Mouse (Mus musculus) intestine, embryonic 16.5 days (tissue): Measurements from ENCODE around the gene Ptprn2. TPM values are rescaled to one million over a fixed set of nuclear protein-coding genes. Genes with fewer than 3 reads are reported as not detected.

ENCODE experiments used
- ATAC-seq: fragments of 200-750 bp; cut with Nextera tagmentation; 2 replicates; pipeline ENCODE4 v1.8.0; 2017; ENCODE audit warnings: moderate TSS enrichment, moderate library complexity
- H3K27ac ChIP-seq: fragments of 300-500 bp; sonication (generic); 2 replicates; pipeline ENCODE4 v1.5.1; 2014; ENCODE audit warnings: mild to moderate bottlenecking, low read length
- H3K27me3 ChIP-seq: fragments of 300-500 bp; sonication (generic); replicated peaks from 2 replicates; pipeline ENCODE4 v1.6.1; 2014; ENCODE audit warnings: low read length, control low read depth, mixed read lengths; ENCODE audit not compliant: control insufficient read depth, insufficient read depth
- H3K36me3 ChIP-seq: fragments of 300-500 bp; sonication (generic); 2 replicates; pipeline ENCODE4 v1.6.1; 2014; ENCODE audit warnings: low read length, control low read depth; ENCODE audit not compliant: control insufficient read depth, insufficient read depth
- H3K4me1 ChIP-seq: fragments of 300-500 bp; sonication (generic); 2 replicates; pipeline ENCODE4 v1.6.1; 2014; ENCODE audit warnings: low read length, control low read depth, mixed read lengths; ENCODE audit not compliant: control insufficient read depth, insufficient read depth
- H3K4me2 ChIP-seq: fragments of 300-500 bp; sonication (generic); 2 replicates; pipeline ENCODE4 v1.6.1; 2014; ENCODE audit warnings: low read depth, low read length, control low read depth
- H3K4me3 ChIP-seq: fragments of 300-500 bp; sonication (generic); 2 replicates; pipeline ENCODE4 v1.5.1; 2014; ENCODE audit warnings: mild to moderate bottlenecking, low read length
- H3K9ac ChIP-seq: fragments of 300-500 bp; sonication (generic); 2 replicates; pipeline ENCODE4 v1.6.1; 2014; ENCODE audit warnings: low read depth, low read length
- H3K9me3 ChIP-seq: fragments of 300-500 bp; sonication (generic); 2 replicates; pipeline ENCODE4 v1.6.1; 2016; ENCODE audit warnings: low read length, control low read depth; ENCODE audit not compliant: control insufficient read depth
- WGBS: fragments of 180-500 bp; shearing (Covaris S2); extraction: QIAGEN DNeasy Blood & Tissue Kit; methylation state at CpG from one replicate; pipeline ENCODE4 v1.1.7; 2014; 5-methylcytosine and 5-hydroxymethylcytosine counted together
- polyA plus RNA-seq: library from polyadenylated mRNA; unstranded; fragments of >200 nt; fragmentation: Nextera tagmentation; extraction: Ambion mirVana; gene quantifications from 2 replicates; pipeline ENCODE4 v1.2.1, GENCODE M21; 2015

Ptprn2 gene
- polyA plus RNA-seq, 1 experiment from 2014 or later = 1.8 TPM

- Histone ChIP-seq H3K4me1 (peaks cover 4% of the 10 kb centered on the region; the same call in 1 of the 2 replicates), H3K9me3 (no peaks in the 10 kb centered on the region), H3K27me3 (no peaks in the 10 kb centered on the region), H3K4me2 (no peak overlapping the region), H3K4me3 (no peak overlapping the region), H3K9ac (no peak overlapping the region), H3K36me3 (no peaks in the 10 kb centered on the region), H3K27ac (no peak overlapping the region)
- WGBS = 28% methylated on average over 14 of the region's 14 CpGs
- ATAC-seq = no peak
Measured at GRCm38 (mm10) chr12:116641339-116642190, 156.0 kb downstream of the Ptprn2 start.

- no peak overlapping the region for H3K27ac ChIP-seq
- no peak overlapping the region for H3K9ac ChIP-seq
- no peak overlapping the region for H3K4me3 ChIP-seq
- ATAC-seq = no peak
- no peak overlapping the region for H3K4me2 ChIP-seq
- H3K9me3 ChIP-seq = no peaks in the 10 kb centered on the region
- peaks cover 4% of the 10 kb centered on the region; the same call in 1 of the 2 replicates for H3K4me1 ChIP-seq
- no peaks in the 10 kb centered on the region for H3K36me3 ChIP-seq
- 67% methylated on average over 4 of the region's 4 CpGs for WGBS
- H3K27me3 ChIP-seq = no peaks in the 10 kb centered on the region
Measured at GRCm38 (mm10) chr12:116642191-116642549, 156.7 kb downstream of the Ptprn2 start.

DNA sequence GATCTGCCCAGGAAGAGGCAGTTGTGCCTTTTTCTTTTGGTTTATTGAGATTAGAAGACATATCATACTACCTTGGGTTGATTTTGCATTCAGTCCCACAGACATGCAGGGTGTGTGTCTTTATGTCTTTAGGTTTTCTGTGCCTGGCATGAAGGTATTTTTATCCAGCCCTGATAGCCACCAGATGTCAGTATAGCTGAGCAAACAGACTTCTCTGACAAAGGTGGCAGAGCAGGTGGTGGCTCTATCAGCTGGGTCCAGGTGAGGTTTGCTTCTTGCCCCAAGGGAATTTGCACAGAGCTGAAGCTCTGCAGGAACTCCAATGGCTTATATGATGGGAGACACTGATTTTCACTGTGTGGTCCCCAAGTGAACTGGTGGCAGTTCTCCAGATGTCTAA, 161.3 kb downstream of the Ptprn2 start:
- Histone ChIP-seq H3K9ac (no peak overlapping the region), H3K4me2 (no peak overlapping the region), H3K4me3 (no peak overlapping the region), H3K9me3 (no peaks in the 10 kb centered on the region), H3K27ac (no peak overlapping the region), H3K36me3 (no peaks in the 10 kb centered on the region), H3K4me1 (no peaks in the 10 kb centered on the region), H3K27me3 (no peaks in the 10 kb centered on the region)
- no peak for ATAC-seq

- WGBS = 68% methylated on average over 4 of the region's 4 CpGs
- H3K9ac ChIP-seq = no peak overlapping the region
- ATAC-seq = no peak
Measured at GRCm38 (mm10) chr12:116648584-116649206, 163.2 kb downstream of the Ptprn2 start.

GRCm38 (mm10) chr12:116653684-116654083, 168.2 kb downstream of the Ptprn2 start:
- Histone ChIP-seq H3K9me3 (no peaks in the 10 kb centered on the region), H3K4me3 (no peak overlapping the region), H3K36me3 (no peaks in the 10 kb centered on the region), H3K4me1 (no peaks in the 10 kb centered on the region), H3K4me2 (no peak overlapping the region), H3K9ac (no peak overlapping the region), H3K27ac (no peak overlapping the region), H3K27me3 (no peaks in the 10 kb centered on the region)
- WGBS = 57% methylated on average over 1 of the region's 1 CpGs
- no peak for ATAC-seq

More at GRCm38 (mm10) chr12:116648584-116649206, 163.2 kb downstream of the Ptprn2 start:
- no peaks in the 10 kb centered on the region for H3K9me3 ChIP-seq
- no peaks in the 10 kb centered on the region for H3K27me3 ChIP-seq
- H3K4me1 ChIP-seq = no peaks in the 10 kb centered on the region
- H3K4me2 ChIP-seq = no peak overlapping the region
- H3K36me3 ChIP-seq = no peaks in the 10 kb centered on the region
- no peak overlapping the region for H3K27ac ChIP-seq
- H3K4me3 ChIP-seq = no peak overlapping the region

DNA sequence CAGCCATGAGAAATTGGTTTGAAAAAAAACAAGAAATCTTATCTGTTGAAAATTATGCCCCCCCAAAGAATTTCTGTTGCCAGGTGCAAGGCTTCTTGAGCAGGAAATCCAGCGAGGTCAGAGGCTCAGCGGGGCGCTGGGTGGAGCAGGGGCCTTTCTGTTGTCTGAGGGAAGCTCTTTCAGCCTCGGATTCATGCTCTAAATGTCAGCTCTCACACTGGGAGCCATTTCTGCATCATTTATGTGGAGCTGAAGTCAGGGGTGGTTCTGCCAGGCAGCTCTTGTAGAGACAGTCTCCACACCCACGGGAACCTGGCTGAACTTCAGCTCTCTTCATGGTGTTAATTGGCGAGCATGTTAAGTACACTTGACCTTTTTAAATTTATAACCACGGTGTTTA, 174.6 kb downstream of the Ptprn2 start:
- no peak overlapping the region for H3K27ac ChIP-seq
- no peaks in the 10 kb centered on the region for H3K9me3 ChIP-seq
- no peak for ATAC-seq
- no peaks in the 10 kb centered on the region for H3K27me3 ChIP-seq
- H3K4me1 ChIP-seq = no peaks in the 10 kb centered on the region
- WGBS = 17% methylated on average over 7 of the region's 7 CpGs
- no peaks in the 10 kb centered on the region for H3K36me3 ChIP-seq
- H3K4me3 ChIP-seq = no peak overlapping the region
- no peak overlapping the region for H3K9ac ChIP-seq
- H3K4me2 ChIP-seq = no peak overlapping the region

- Histone ChIP-seq H3K27me3 (no peaks in the 10 kb centered on the region), H3K4me1 (no peaks in the 10 kb centered on the region), H3K4me3 (no peak overlapping the region), H3K9ac (no peak overlapping the region), H3K4me2 (no peak overlapping the region), H3K9me3 (no peaks in the 10 kb centered on the region), H3K36me3 (no peaks in the 10 kb centered on the region), H3K27ac (no peak overlapping the region)
- no peak for ATAC-seq
- 85% methylated on average over 4 of the region's 4 CpGs for WGBS
Measured at GRCm38 (mm10) chr12:116661018-116661417, 175.5 kb downstream of the Ptprn2 start.

- H3K4me2 ChIP-seq = no peak overlapping the region
- 74% methylated on average over 3 of the region's 3 CpGs for WGBS
- no peak overlapping the region for H3K27ac ChIP-seq
- no peaks in the 10 kb centered on the region for H3K4me1 ChIP-seq
- no peaks in the 10 kb centered on the region for H3K36me3 ChIP-seq
- no peaks in the 10 kb centered on the region for H3K27me3 ChIP-seq
- no peaks in the 10 kb centered on the region for H3K9me3 ChIP-seq
- no peak overlapping the region for H3K4me3 ChIP-seq
- H3K9ac ChIP-seq = no peak overlapping the region
- ATAC-seq = no peak
Measured at GRCm38 (mm10) chr12:116677701-116678100, 192.2 kb downstream of the Ptprn2 start.

DNA sequence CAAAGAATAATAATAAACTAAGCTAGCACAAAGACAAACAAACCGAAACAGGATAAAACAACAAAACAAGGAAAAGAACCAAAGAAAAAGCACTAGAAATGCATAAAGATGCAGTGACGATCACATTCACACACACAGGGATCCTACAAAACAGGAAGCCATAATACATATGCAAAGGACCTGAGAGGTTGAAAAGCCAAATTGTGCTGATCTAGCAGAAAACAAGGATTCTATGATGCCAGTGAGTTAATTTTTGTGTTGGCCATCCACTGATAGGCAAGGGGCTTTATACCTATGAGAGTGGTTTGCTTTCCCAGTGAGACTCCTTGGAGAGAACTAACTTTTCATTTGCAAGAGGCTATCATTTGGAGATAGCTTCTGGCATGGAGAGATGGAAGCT, 204.3 kb downstream of the Ptprn2 start:
- Histone ChIP-seq H3K9me3 (no peaks in the 10 kb centered on the region), H3K27ac (no peak overlapping the region), H3K4me1 (no peaks in the 10 kb centered on the region), H3K9ac (no peak overlapping the region), H3K4me3 (no peak overlapping the region), H3K4me2 (no peak overlapping the region), H3K27me3 (no peaks in the 10 kb centered on the region), H3K36me3 (no peaks in the 10 kb centered on the region)
- WGBS = 82% methylated on average over 2 of the region's 2 CpGs
- no peak for ATAC-seq
